Mouse (Mus musculus) left cerebral cortex, adult 2 months (tissue): ENCODE measurements at regions not wholly inside any gene's neighbourhood (a gene's known extent, or its start where the extent isn't known, plus 50 kb on each side); places are given as distances from the start of the nearest gene placed in this dataset.

ENCODE experiments used
- DNase-seq, 2 experiments: peaks; one replicate each; pipeline ENCODE4 v3.0.0; 2021 to 2022; ENCODE audit warnings: low spot score in 2 of 2, mixed read lengths in 1 of 2; ENCODE audit errors: extremely low spot score in 1 of 2
- H3K27ac ChIP-seq: fragments of 200-600 bp; 2 replicates; pipeline ENCODE4 v1.8.1; 2022
- H3K4me3 ChIP-seq: fragments of 200-600 bp; 2 replicates; pipeline ENCODE4 v1.8.1; 2022
- CTCF ChIP-seq: fragments of 200-600 bp; IDR thresholded peaks from 2 replicates; pipeline ENCODE4 v1.8.1; 2022; ENCODE audit warnings: antibody characterized with exemption, mild to moderate bottlenecking, moderate library complexity
- intact Hi-C: fragments of 180-260 bp; cut with DNase I; formaldehyde crosslinking; loops from one replicate; pipeline ENCODE4 v1.15.1; 2025

DNA sequence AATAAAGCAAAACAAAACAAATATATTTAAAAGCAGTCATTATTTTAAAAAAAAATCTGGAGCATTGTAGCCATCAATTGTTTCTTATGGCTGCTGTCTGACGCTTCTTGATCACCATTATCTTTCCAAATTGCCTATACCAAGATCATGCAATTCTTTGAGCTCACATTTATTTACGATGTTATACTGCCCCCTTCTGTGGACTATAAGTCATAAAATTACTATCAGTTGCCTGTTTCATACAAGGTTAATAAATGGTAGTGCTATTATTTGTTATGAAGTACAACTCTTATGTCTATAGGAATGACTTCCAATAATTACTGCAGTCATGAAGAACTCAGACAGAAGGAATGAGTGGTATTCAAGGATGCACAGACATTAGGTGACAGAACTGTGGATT is 57.3 kb upstream of the Eda2r start:
- Histone ChIP-seq H3K27ac (no peak overlapping the region), H3K4me3 (no peak overlapping the region)
- peak; percentile 42 for TF ChIP-seq CTCF
- intact Hi-C loops: no loop called here
- DNase-seq: no peak

DNA sequence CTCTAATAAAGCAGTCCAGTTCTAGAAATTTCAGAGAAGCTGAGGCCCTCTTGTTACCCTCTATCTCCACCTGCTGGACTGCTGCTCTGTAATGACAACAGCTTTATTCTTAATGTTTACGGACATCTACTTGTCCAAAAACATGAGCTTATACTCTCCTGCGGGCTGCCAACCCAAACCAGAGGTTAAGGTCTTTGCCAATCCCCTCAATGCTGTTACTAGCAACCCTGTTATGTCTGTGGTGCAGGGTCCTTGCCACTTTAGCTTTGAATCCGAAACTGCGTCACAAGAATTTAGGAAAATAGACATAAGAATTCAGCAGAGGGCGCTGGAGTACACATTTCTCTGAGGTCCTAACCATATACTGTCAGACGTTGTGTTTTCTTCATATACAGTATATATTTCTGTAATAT is 54.4 kb upstream of the Eda2r start:
- DNase-seq: peak; percentile 23 to 35
- intact Hi-C loops: loop anchor here (1.0 to 2.0 kb wide), 2 partner anchors 531 to 1187 kb away; no protein-coding TSS in a partner anchor
- Histone ChIP-seq H3K4me3 (peak overlapping the region; percentile 46), H3K27ac (peak overlapping the region; percentile 78; the same call in 1 of the 2 replicates)
- peak; percentile 61 for TF ChIP-seq CTCF
